Mouse (Mus musculus): Measurements from ENCODE around the gene Slbp. TPM values are rescaled to one million over a fixed set of nuclear protein-coding genes. Genes with fewer than 3 reads are reported as not detected.

The Slbp gene
- polyA plus RNA-seq, 1 experiment: 47.4 TPM

DNA sequence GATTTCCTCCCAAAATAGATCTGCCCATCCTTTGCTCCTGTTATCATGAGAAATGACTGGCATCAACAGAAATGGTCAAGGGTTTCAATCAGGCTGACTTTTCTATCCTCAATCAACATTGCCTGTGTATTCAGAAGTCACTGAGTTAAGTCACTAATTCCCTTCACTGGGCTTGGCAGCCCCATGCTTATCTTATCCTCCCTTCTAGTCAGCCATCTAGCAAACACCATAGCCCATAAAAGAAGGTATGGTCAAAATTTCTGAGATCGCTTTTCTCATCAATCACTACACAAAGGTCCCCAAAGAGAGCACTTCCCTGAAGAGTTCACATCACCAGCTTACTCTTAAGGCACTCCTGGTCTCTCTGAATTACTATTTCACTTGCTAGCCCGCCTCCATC, 1.4 kb downstream of the Slbp start:
- peaks cover 75% of the 10 kb centered on the region for H3K36me3 ChIP-seq (ENCODE audit: control insufficient read depth, insufficient read depth)

GRCm38 (mm10) chr5:33640652-33641051, 11.7 kb downstream of the Slbp start:
- TF ChIP-seq CTCF (IDR thresholded peaks at IDR 0.05; ENCODE audit: control insufficient read depth, insufficient read depth, insufficient read length): no peak
- no peak for TF ChIP-seq MYOG (IDR thresholded peaks at IDR 0.05; ENCODE audit: control insufficient read depth, extremely low read depth, insufficient read length)
- TF ChIP-seq FOSL1 (IDR thresholded peaks at IDR 0.05; ENCODE audit: insufficient read depth, low read length, poor library complexity, severe bottlenecking): no peak
- no peak for TF ChIP-seq CEBPB (IDR thresholded peaks at IDR 0.05; ENCODE audit: low read depth)
- no peak for TF ChIP-seq MYOD1 (IDR thresholded peaks at IDR 0.05; ENCODE audit: control insufficient read depth, insufficient read length, low read depth)
- TF ChIP-seq USF1 (IDR thresholded peaks at IDR 0.05; ENCODE audit: low read depth): no peak
- TF ChIP-seq MAX (IDR thresholded peaks at IDR 0.05): no peak
- H3K4me3 ChIP-seq (ENCODE audit: insufficient read depth, poor library complexity, severe bottlenecking): no peak overlapping the region

More for the DNA sequence above, 1.4 kb downstream of the Slbp start:
- Histone ChIP-seq H3ac (ENCODE audit: control insufficient read depth, insufficient read length, low read depth) (peak overlapping the region; percentile 52), H3K27me3 (ENCODE audit: control insufficient read depth, insufficient read depth, insufficient read length) (no peaks in the 10 kb centered on the region), H3K79me3 (ENCODE audit: low read depth) (peaks cover 52% of the 10 kb centered on the region), H3K4me3 (ENCODE audit: insufficient read depth, poor library complexity, severe bottlenecking) (peak overlapping the region; percentile 70), H3K79me2 (ENCODE audit: control insufficient read depth, insufficient read depth) (peaks cover 80% of the 10 kb centered on the region)
- no peak for TF ChIP-seq MYOG (IDR thresholded peaks at IDR 0.05; ENCODE audit: control insufficient read depth, extremely low read depth, insufficient read length)
- no peak for TF ChIP-seq USF1 (IDR thresholded peaks at IDR 0.05; ENCODE audit: low read depth)
- no peak for TF ChIP-seq CEBPB (IDR thresholded peaks at IDR 0.05; ENCODE audit: low read depth)
- TF ChIP-seq CTCF (IDR thresholded peaks at IDR 0.05; ENCODE audit: control insufficient read depth, insufficient read depth, insufficient read length): no peak
- no peak for TF ChIP-seq FOSL1 (IDR thresholded peaks at IDR 0.05; ENCODE audit: insufficient read depth, low read length, poor library complexity, severe bottlenecking)
- no peak for TF ChIP-seq MYOD1 (IDR thresholded peaks at IDR 0.05; ENCODE audit: control insufficient read depth, insufficient read length, low read depth)
- no peak for TF ChIP-seq MAX (IDR thresholded peaks at IDR 0.05)

GRCm38 (mm10) chr5:33638826-33639225, 13.5 kb downstream of the Slbp start:
- Histone ChIP-seq H3K79me3 (ENCODE audit: low read depth) (peaks cover 3% of the 10 kb centered on the region), H3K79me2 (ENCODE audit: control insufficient read depth, insufficient read depth) (peaks cover 23% of the 10 kb centered on the region), H3ac (ENCODE audit: control insufficient read depth, insufficient read length, low read depth) (no peak overlapping the region), H3K27me3 (ENCODE audit: control insufficient read depth, insufficient read depth, insufficient read length) (no peaks in the 10 kb centered on the region), H3K36me3 (ENCODE audit: control insufficient read depth, insufficient read depth) (peaks cover 71% of the 10 kb centered on the region), H3K4me3 (ENCODE audit: insufficient read depth, poor library complexity, severe bottlenecking) (no peak overlapping the region)
- TF ChIP-seq CEBPB (IDR thresholded peaks at IDR 0.05; ENCODE audit: low read depth): no peak
- no peak for TF ChIP-seq FOSL1 (IDR thresholded peaks at IDR 0.05; ENCODE audit: insufficient read depth, low read length, poor library complexity, severe bottlenecking)
- TF ChIP-seq MYOD1 (IDR thresholded peaks at IDR 0.05; ENCODE audit: control insufficient read depth, insufficient read length, low read depth): no peak
- no peak for TF ChIP-seq USF1 (IDR thresholded peaks at IDR 0.05; ENCODE audit: low read depth)
- TF ChIP-seq CTCF (IDR thresholded peaks at IDR 0.05; ENCODE audit: control insufficient read depth, insufficient read depth, insufficient read length): no peak
- TF ChIP-seq MYOG (IDR thresholded peaks at IDR 0.05; ENCODE audit: control insufficient read depth, extremely low read depth, insufficient read length): no peak
- TF ChIP-seq MAX (IDR thresholded peaks at IDR 0.05): no peak

More at GRCm38 (mm10) chr5:33640652-33641051, 11.7 kb downstream of the Slbp start:
- H3K79me3 ChIP-seq (ENCODE audit: low read depth): peaks cover 4% of the 10 kb centered on the region
- peaks cover 86% of the 10 kb centered on the region for H3K36me3 ChIP-seq (ENCODE audit: control insufficient read depth, insufficient read depth)
- no peaks in the 10 kb centered on the region for H3K27me3 ChIP-seq (ENCODE audit: control insufficient read depth, insufficient read depth, insufficient read length)
- H3K79me2 ChIP-seq (ENCODE audit: control insufficient read depth, insufficient read depth): peaks cover 23% of the 10 kb centered on the region
- H3ac ChIP-seq (ENCODE audit: control insufficient read depth, insufficient read length, low read depth): no peak overlapping the region

DNA sequence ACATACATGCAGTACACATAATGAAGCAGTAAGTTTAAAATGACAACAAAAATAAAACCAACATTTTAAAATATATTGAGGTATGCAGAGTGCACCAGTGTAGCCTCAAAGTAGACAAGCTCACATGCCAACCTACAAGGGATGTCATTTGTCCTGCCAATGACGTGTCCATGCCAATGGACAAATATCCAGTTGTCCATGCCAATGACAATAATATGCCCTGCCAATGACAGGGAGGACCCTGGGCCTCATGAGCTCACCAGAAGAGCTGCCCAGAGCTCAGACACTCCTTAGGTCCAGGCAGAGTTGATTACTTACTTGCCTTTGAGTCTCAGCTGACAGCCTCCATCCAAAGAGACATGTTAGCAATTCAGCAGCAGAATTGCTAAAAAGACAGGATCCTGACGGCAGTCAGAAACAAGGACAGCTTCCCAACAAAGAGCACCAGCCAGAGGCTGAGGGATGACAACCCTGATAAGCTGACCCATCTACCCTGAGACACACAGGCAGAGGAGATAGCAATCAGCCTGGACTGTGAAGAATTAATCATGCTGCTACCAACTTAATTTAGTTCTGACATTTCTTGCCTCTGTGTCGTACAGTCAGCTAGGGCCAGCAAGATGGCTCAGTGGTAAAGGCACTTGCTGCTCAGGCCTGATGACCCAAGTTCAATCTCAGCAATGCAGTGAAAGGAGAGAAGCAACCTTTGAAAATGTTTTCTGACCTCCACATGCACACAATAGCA, 14.6 kb downstream of the Slbp start:
- Histone ChIP-seq H3K4me3 (ENCODE audit: insufficient read depth, poor library complexity, severe bottlenecking) (no peak overlapping the region), H3K27me3 (ENCODE audit: control insufficient read depth, insufficient read depth, insufficient read length) (no peaks in the 10 kb centered on the region), H3K79me3 (ENCODE audit: low read depth) (peaks cover 3% of the 10 kb centered on the region), H3ac (ENCODE audit: control insufficient read depth, insufficient read length, low read depth) (no peak overlapping the region), H3K79me2 (ENCODE audit: control insufficient read depth, insufficient read depth) (peaks cover 23% of the 10 kb centered on the region), H3K36me3 (ENCODE audit: control insufficient read depth, insufficient read depth) (peaks cover 63% of the 10 kb centered on the region)
- TF ChIP-seq MAX (IDR thresholded peaks at IDR 0.05) (no peak), MYOD1 (IDR thresholded peaks at IDR 0.05; ENCODE audit: control insufficient read depth, insufficient read length, low read depth) (no peak), CTCF (IDR thresholded peaks at IDR 0.05; ENCODE audit: control insufficient read depth, insufficient read depth, insufficient read length) (no peak), MYOG (IDR thresholded peaks at IDR 0.05; ENCODE audit: control insufficient read depth, extremely low read depth, insufficient read length) (no peak), FOSL1 (IDR thresholded peaks at IDR 0.05; ENCODE audit: insufficient read depth, low read length, poor library complexity, severe bottlenecking) (no peak), CEBPB (IDR thresholded peaks at IDR 0.05; ENCODE audit: low read depth) (no peak), USF1 (IDR thresholded peaks at IDR 0.05; ENCODE audit: low read depth) (no peak)

GRCm38 (mm10) chr5:33635361-33635760, 17.0 kb downstream of the Slbp start:
- Histone ChIP-seq H3ac (ENCODE audit: control insufficient read depth, insufficient read length, low read depth) (no peak overlapping the region), H3K79me3 (ENCODE audit: low read depth) (peaks cover 1% of the 10 kb centered on the region)
- TF ChIP-seq MYOG (IDR thresholded peaks at IDR 0.05; ENCODE audit: control insufficient read depth, extremely low read depth, insufficient read length) (no peak), MYOD1 (IDR thresholded peaks at IDR 0.05; ENCODE audit: control insufficient read depth, insufficient read length, low read depth) (no peak), MAX (IDR thresholded peaks at IDR 0.05) (no peak), CTCF (IDR thresholded peaks at IDR 0.05; ENCODE audit: control insufficient read depth, insufficient read depth, insufficient read length) (no peak), CEBPB (IDR thresholded peaks at IDR 0.05; ENCODE audit: low read depth) (no peak), FOSL1 (IDR thresholded peaks at IDR 0.05; ENCODE audit: insufficient read depth, low read length, poor library complexity, severe bottlenecking) (no peak), USF1 (IDR thresholded peaks at IDR 0.05; ENCODE audit: low read depth) (no peak)

More at GRCm38 (mm10) chr5:33635361-33635760, 17.0 kb downstream of the Slbp start:
- Histone ChIP-seq H3K36me3 (ENCODE audit: control insufficient read depth, insufficient read depth) (peaks cover 40% of the 10 kb centered on the region), H3K79me2 (ENCODE audit: control insufficient read depth, insufficient read depth) (peaks cover 15% of the 10 kb centered on the region), H3K27me3 (ENCODE audit: control insufficient read depth, insufficient read depth, insufficient read length) (no peaks in the 10 kb centered on the region), H3K4me3 (ENCODE audit: insufficient read depth, poor library complexity, severe bottlenecking) (no peak overlapping the region)
